Mouse (Mus musculus) cerebellum, postnatal 36 days (tissue): ENCODE results near the gene Trappc3.
A peak's percentile ranks its signal among the peaks of the same experiment; 100 is the strongest.

Experiments used
- DNase-seq, 2 experiments: peaks; one replicate each; pipeline ENCODE4 v3.0.0; 2021 to 2022; ENCODE audit warnings: mixed read lengths in 2 of 2

Gene Trappc3

GRCm38 (mm10) chr4:126251655-126252254, 10.4 kb upstream of the Trappc3 start:
- no peak for DNase-seq

GRCm38 (mm10) chr4:126252411-126253237, 9.5 kb upstream of the Trappc3 start:
- DNase-seq: no peak

- no peak for DNase-seq
Observed at GRCm38 (mm10) chr4:126253637-126254272, 8.4 kb upstream of the Trappc3 start.

GRCm38 (mm10) chr4:126254315-126255112, 7.6 kb upstream of the Trappc3 start:
- peak; percentile 67 to 68 for DNase-seq

GRCm38 (mm10) chr4:126255113-126256001, 6.8 kb upstream of the Trappc3 start:
- DNase-seq: peak in 1 of 2 experiments; percentile 44

GRCm38 (mm10) chr4:126256131-126256791, 5.9 kb upstream of the Trappc3 start, which contains the start of gene Map7d1:
Gene Map7d1 (minus strand): TSS chr4:126256343.
- peak; percentile 92 to 93 for DNase-seq

- DNase-seq: peak; percentile 65 to 69
Observed at GRCm38 (mm10) chr4:126256967-126257881, 4.9 kb upstream of the Trappc3 start.

- DNase-seq: no peak
Observed at GRCm38 (mm10) chr4:126259063-126259462, 3.1 kb upstream of the Trappc3 start.

GRCm38 (mm10) chr4:126259523-126260160, 2.5 kb upstream of the Trappc3 start:
- no peak for DNase-seq

GRCm38 (mm10) chr4:126260520-126261201, 1.5 kb upstream of the Trappc3 start:
- DNase-seq: peak in 1 of 2 experiments; percentile 68

GRCm38 (mm10) chr4:126261266-126261665, 859 bp upstream of the Trappc3 start:
- DNase-seq: no peak

GRCm38 (mm10) chr4:126261675-126262074, 450 bp upstream of the Trappc3 start:
- DNase-seq: no peak

- DNase-seq: no peak
Observed at GRCm38 (mm10) chr4:126269292-126269691, 7.2 kb downstream of the Trappc3 start.

- DNase-seq: peak; percentile 88 to 94
Observed at GRCm38 (mm10) chr4:126273753-126274152, 11.6 kb downstream of the Trappc3 start.

GRCm38 (mm10) chr4:126275081-126275480, 13.0 kb downstream of the Trappc3 start:
- peak in 1 of 2 experiments; percentile 42 for DNase-seq

- peak; percentile 75 to 78 for DNase-seq
Observed at GRCm38 (mm10) chr4:126275681-126276131, 13.6 kb downstream of the Trappc3 start.

- peak; percentile 69 to 73 for DNase-seq
Observed at GRCm38 (mm10) chr4:126277906-126278564, 15.9 kb downstream of the Trappc3 start.

GRCm38 (mm10) chr4:126278565-126278915, 16.4 kb downstream of the Trappc3 start:
- no peak for DNase-seq
